Mouse (Mus musculus): Measurements from ENCODE around the gene Sirt7. TPM values are rescaled to one million over a fixed set of nuclear protein-coding genes. Genes with fewer than 3 reads are reported as not detected.

The Sirt7 gene
- polyA plus RNA-seq (2012; rRNA removed) (43.7 and 47.0 TPM in 2 replicates), polyA plus RNA-seq (2014; fragmentation: Nextera tagmentation; extraction: Ambion mirVana) (27.5 and 28.9 TPM in 2 replicates)

DNA sequence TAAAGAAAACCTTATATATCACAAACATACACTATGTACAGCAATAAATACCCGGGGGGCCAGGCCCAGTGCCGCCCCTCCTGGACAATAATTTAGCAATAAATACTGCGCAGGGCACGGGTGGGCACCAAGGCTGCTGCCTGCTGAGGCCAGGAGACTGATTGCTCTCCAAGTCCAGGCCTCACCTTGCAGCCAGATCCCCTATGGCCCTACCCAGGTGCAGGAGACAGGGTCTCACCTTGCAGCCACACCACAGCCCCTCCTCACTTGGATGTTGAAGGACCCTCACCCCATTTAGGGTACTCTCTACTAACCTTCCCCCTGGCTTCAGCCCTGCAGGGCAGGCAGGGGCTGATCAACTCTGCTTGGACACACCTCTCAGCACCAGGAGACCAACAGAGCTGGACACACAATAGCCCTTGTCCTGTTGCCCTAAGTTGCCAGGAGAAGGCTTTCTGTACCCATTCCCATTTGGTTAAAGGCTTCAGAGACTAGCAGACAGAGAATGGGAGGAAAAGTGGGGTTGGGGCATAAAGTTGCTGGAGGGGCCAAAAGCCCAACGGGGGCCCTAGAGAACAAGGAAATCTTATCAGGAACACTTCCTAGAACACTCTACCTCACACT, at the start of gene Sirt7:
Sirt7 (minus strand) TSS at position 89 of the 624 bp plus-strand sequence.
- Histone ChIP-seq H3K4me2 (replicated peaks; ENCODE audit: low read depth, low read length, severe bottlenecking) (peak within 1 kb of the TSS; percentile 99), H3K4me1 (ENCODE audit: control insufficient read depth, insufficient read depth, low read length) (peaks cover 4% of the 10 kb centered on the region; the same call in 1 of the 2 replicates), H3K9me3 (ENCODE audit: control insufficient read depth, low read length) (no peaks in the 10 kb centered on the region), H3K27me3 (ENCODE audit: control insufficient read depth, insufficient read depth, low read length) (no peaks in the 10 kb centered on the region), H3K4me3 (replicated peaks; ENCODE audit: low read length) (peak within 1 kb of the TSS; percentile 94), H3K27ac (replicated peaks; ENCODE audit: low read depth, low read length) (peak within 1 kb of the TSS; percentile 53; the same call in 1 of the 2 replicates), H3K36me3 (ENCODE audit: control insufficient read depth, insufficient read depth, low read length) (peaks cover 51% of the 10 kb centered on the region), H3K9ac (ENCODE audit: low read depth, low read length, severe bottlenecking) (peak within 1 kb of the TSS; percentile 66)
- DNase-seq (ENCODE audit: low spot score) (no peak), ATAC-seq (ENCODE audit: low FRiP score, low read depth) (peak; percentile 9; the same call in 1 of the 2 replicates)
- TF ChIP-seq POLR2A (IDR thresholded peaks at IDR 0.05; ENCODE audit: borderline replicate concordance, extremely low read depth, insufficient read depth, insufficient read length), result no peak
- WGBS, result 20% methylated on average over 5 of the region's 5 CpGs

DNA sequence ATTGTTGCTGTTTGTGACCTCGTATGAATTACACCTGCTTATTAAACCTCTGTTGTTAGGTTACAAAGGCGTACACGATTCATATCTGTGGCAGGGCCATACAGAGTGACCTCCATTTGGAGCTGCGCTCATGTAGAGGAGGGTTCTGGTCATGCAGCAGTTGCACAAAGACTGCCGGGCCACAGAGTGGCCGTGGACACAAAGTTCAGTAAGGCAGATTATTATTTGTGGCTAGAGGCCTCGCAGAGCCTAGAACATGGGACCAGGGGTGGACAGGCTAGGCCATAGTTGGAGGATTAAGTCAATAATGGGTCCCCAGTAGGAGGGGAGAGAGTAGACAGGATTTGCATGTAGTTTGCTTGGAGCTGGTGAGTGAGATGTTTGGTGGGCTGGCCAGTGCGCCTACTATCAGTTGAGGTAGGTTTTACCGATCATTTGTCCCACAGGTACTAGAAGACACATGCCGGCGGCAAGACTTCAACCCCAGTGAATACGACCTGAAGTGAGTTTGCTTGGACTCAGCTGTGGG, 48.6 kb upstream of the Sirt7 start:
- no peak for ATAC-seq (ENCODE audit: low FRiP score, low read depth)

DNA sequence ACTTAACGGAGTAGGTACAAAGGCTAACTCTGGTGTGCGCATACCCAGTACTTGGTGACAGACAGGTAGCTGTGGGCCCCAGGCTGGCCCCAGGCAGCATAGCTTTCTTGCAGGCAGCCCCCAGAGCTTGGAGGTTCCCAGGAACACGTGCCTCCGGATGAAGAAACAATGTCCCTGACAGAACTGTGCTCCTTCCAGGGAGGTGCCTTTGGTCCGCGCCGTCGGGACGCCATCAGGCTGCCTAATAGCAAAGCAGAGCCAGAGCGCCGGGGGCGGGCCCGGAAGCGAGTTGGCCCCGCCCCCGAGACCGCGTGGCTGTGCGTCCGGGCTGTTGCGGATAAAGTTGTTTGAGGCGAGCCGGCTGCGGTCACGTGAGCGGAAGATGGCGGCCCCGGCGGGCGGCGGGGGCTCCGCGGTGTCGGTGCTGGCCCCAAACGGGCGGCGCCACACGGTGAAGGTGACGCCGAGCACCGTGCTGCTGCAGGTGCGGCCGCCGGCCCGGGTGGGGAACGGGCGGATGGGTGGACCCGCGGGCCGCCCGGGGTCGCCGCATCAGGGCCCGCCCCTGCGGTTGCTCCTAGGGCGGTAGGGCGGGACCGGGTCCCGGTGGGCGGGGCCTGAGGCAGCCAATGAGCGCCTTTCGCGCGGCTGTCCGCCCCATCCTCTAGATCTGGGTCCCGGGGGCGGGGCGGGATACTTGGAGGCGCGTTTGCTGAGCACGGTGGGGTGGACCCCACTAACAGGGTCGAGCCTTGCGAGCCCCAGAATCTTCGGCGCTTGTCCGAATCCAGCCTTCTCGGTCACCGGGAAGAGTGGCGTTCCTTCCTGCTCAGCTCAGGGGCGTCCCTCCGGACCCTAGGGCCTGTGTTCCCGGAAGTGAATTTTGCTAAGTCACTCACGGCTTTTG, 47.9 kb upstream of the Sirt7 start, which contains the start of gene Aspscr1:
Aspscr1 (plus strand) TSS at position 287 of the 907 bp plus-strand sequence.
- peak; percentile 65; the same call in 1 of the 2 replicates for TF ChIP-seq POLR2A (IDR thresholded peaks at IDR 0.05; ENCODE audit: borderline replicate concordance, extremely low read depth, insufficient read depth, insufficient read length)
- peak; percentile 99 for ATAC-seq (ENCODE audit: low FRiP score, low read depth)
- Histone ChIP-seq H3K36me3 (ENCODE audit: control insufficient read depth, insufficient read depth, low read length) (peaks cover 6% of the 10 kb centered on the region), H3K27me3 (ENCODE audit: control insufficient read depth, insufficient read depth, low read length) (no peaks in the 10 kb centered on the region), H3K27ac (replicated peaks; ENCODE audit: low read depth, low read length) (peak within 1 kb of the TSS; percentile 79), H3K4me1 (ENCODE audit: control insufficient read depth, insufficient read depth, low read length) (peaks cover 9% of the 10 kb centered on the region), H3K9ac (ENCODE audit: low read depth, low read length, severe bottlenecking) (peak within 1 kb of the TSS; percentile 77), H3K9me3 (ENCODE audit: control insufficient read depth, low read length) (no peaks in the 10 kb centered on the region), H3K4me2 (replicated peaks; ENCODE audit: low read depth, low read length, severe bottlenecking) (peak within 1 kb of the TSS; percentile 91), H3K4me3 (replicated peaks; ENCODE audit: low read length) (peak within 1 kb of the TSS; percentile 73)
- DNase-seq (ENCODE audit: low spot score), result peak; percentile 97
- WGBS, result 2% methylated on average over 51 of the region's 83 CpGs

More for the DNA sequence above, 48.6 kb upstream of the Sirt7 start:
- Histone ChIP-seq H3K36me3 (ENCODE audit: control insufficient read depth, insufficient read depth, low read length) (peaks cover 14% of the 10 kb centered on the region), H3K4me3 (replicated peaks; ENCODE audit: low read length) (peak overlapping the region; percentile 73), H3K4me2 (replicated peaks; ENCODE audit: low read depth, low read length, severe bottlenecking) (peak overlapping the region; percentile 91), H3K27me3 (ENCODE audit: control insufficient read depth, insufficient read depth, low read length) (no peaks in the 10 kb centered on the region), H3K9ac (ENCODE audit: low read depth, low read length, severe bottlenecking) (peak overlapping the region; percentile 77), H3K27ac (replicated peaks; ENCODE audit: low read depth, low read length) (peak overlapping the region; percentile 79), H3K9me3 (ENCODE audit: control insufficient read depth, low read length) (no peaks in the 10 kb centered on the region), H3K4me1 (ENCODE audit: control insufficient read depth, insufficient read depth, low read length) (peaks cover 9% of the 10 kb centered on the region)
- WGBS, result 44% methylated on average over 12 of the region's 12 CpGs
- DNase-seq (ENCODE audit: low spot score), result no peak
- TF ChIP-seq POLR2A (IDR thresholded peaks at IDR 0.05; ENCODE audit: borderline replicate concordance, extremely low read depth, insufficient read depth, insufficient read length), result no peak

DNA sequence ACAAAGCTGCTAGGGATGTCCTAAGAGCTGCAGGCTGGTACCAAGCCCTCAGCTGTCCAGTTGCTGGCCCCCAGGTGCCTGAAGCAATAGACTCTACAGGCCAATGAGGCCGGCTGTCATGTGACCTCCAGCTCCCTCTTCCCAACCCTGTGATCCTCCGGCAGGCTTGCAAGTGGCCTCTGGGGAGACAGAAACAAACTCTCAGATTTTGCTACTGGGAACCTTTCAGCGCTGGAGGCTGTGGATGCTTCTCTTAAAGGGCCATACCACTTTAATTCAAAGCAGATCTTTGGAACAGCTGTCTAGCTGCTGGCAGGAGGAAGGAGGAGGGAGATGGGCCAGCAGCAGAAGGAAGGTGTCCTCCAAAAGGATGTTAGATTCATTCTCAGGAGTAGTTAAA, 41.6 kb upstream of the Sirt7 start:
- no peaks in the 10 kb centered on the region for H3K36me3 ChIP-seq (ENCODE audit: control insufficient read depth, insufficient read depth, low read length)
- H3K9ac ChIP-seq (ENCODE audit: low read depth, low read length, severe bottlenecking), result no peak overlapping the region
- no peak overlapping the region for H3K4me2 ChIP-seq (replicated peaks; ENCODE audit: low read depth, low read length, severe bottlenecking)
- no peak for TF ChIP-seq POLR2A (IDR thresholded peaks at IDR 0.05; ENCODE audit: borderline replicate concordance, extremely low read depth, insufficient read depth, insufficient read length)
- DNase-seq (ENCODE audit: low spot score), result no peak
- WGBS, result 2% methylated on average over 3 of the region's 3 CpGs
- peaks cover 13% of the 10 kb centered on the region for H3K27me3 ChIP-seq (ENCODE audit: control insufficient read depth, insufficient read depth, low read length)
- H3K4me3 ChIP-seq (replicated peaks; ENCODE audit: low read length), result no peak overlapping the region
- H3K27ac ChIP-seq (replicated peaks; ENCODE audit: low read depth, low read length), result no peak overlapping the region
- no peaks in the 10 kb centered on the region for H3K9me3 ChIP-seq (ENCODE audit: control insufficient read depth, low read length)
- ATAC-seq (ENCODE audit: low FRiP score, low read depth), result no peak
- peaks cover 6% of the 10 kb centered on the region; the same call in 1 of the 2 replicates for H3K4me1 ChIP-seq (ENCODE audit: control insufficient read depth, insufficient read depth, low read length)

DNA sequence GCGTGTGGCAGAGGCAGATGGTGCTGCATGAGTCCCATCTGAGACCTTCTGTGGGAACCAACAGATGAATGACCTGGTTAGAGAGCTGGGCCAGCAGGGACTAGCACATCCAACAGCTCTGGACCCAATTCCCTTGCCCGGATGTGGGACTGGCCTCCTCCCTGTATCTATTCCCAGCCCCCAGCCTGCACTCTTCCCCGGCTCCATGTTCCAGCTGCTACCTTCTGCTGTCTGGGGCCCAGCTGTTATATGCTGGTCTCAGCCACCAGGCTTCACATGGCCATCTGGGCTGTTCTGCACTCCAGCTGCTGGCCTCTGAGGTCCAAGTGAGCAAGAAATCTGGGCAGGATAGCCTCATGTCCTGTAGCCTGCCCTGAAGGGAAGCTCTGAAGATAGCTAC, 40.4 kb upstream of the Sirt7 start:
- Histone ChIP-seq H3K36me3 (ENCODE audit: control insufficient read depth, insufficient read depth, low read length) (no peaks in the 10 kb centered on the region), H3K9me3 (ENCODE audit: control insufficient read depth, low read length) (no peaks in the 10 kb centered on the region), H3K4me3 (replicated peaks; ENCODE audit: low read length) (no peak overlapping the region), H3K27me3 (ENCODE audit: control insufficient read depth, insufficient read depth, low read length) (peaks cover 25% of the 10 kb centered on the region), H3K4me2 (replicated peaks; ENCODE audit: low read depth, low read length, severe bottlenecking) (no peak overlapping the region), H3K9ac (ENCODE audit: low read depth, low read length, severe bottlenecking) (no peak overlapping the region), H3K4me1 (ENCODE audit: control insufficient read depth, insufficient read depth, low read length) (peaks cover 12% of the 10 kb centered on the region), H3K27ac (replicated peaks; ENCODE audit: low read depth, low read length) (no peak overlapping the region)
- peak; percentile 39; the same call in 1 of the 2 replicates for ATAC-seq (ENCODE audit: low FRiP score, low read depth)
- WGBS, result 63% methylated on average over 3 of the region's 3 CpGs
- DNase-seq (ENCODE audit: low spot score), result peak; percentile 22
- TF ChIP-seq POLR2A (IDR thresholded peaks at IDR 0.05; ENCODE audit: borderline replicate concordance, extremely low read depth, insufficient read depth, insufficient read length), result no peak
